Mouse (Mus musculus) c-Kit-positive CD71-positive TER-119-positive erythroid progenitor cells, embryonic 14.5 days (primary cell): ENCODE data around the gene Lrtm2.

Experiments
- DNase-seq: peaks from one replicate; pipeline ENCODE4 v3.0.0-alpha.2; 2013; ENCODE audit warnings: low spot score

Lrtm2 gene

DNA sequence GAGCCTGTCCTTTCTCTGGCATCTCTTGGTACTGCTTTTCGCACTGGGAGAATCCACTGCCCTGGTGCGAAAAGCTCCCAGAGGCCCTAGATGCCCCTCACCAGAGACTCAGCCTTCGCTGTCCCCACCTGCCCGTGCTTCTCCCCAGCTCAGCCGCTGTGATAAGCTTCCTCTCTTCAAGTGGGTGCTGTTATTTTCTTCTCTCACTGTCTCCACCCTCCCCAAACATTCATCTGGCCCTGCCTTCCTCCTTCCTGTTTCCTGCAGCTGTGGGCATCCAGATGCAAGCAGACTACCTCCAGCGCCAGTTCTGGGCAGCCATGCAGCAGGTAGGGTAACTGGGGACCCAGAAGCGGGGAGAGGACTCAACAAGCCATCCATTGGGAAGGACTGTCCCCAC, 5.6 kb upstream of the Lrtm2 start:
- DNase-seq: no peak

DNA sequence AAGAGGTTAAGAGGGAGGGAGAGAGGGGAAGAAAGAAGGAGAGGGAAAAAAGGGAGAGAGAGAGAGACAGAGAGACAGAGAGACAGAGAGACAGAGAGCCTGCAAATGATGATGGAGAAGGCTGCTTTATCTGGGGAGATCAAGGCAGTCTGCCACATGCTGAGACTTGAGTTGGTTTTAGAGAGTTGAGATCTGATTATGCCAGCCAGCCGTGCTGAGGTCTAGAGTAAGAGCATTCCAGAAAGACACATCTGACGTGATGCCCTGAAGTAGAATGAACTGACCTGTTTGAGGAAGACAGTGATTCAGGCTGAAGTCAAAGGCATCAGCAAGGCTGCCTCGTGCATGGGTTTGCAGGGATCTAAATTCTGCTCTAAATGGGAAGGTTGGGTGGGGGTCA, 3.3 kb upstream of the Lrtm2 start:
- DNase-seq: no peak

DNA sequence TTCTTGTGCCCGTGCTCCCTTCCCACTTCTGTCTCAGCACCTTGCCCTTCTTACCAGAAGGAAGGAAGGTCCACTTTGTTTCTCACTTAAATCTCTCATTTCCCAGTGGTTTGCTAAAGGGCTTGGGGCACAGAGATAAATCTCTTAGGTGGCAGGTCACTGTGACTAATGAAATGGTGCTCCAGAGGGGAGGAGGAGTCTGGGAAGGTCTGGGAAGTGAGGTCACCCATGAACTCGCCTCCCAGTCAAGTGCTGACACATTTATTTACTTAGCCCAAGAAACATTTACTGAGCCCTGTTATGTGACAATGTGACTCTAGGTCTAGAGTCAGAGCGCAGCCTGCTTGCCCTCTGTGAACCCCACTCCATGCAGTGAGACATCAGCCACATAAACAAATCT, 2.6 kb upstream of the Lrtm2 start:
- DNase-seq: no peak

DNA sequence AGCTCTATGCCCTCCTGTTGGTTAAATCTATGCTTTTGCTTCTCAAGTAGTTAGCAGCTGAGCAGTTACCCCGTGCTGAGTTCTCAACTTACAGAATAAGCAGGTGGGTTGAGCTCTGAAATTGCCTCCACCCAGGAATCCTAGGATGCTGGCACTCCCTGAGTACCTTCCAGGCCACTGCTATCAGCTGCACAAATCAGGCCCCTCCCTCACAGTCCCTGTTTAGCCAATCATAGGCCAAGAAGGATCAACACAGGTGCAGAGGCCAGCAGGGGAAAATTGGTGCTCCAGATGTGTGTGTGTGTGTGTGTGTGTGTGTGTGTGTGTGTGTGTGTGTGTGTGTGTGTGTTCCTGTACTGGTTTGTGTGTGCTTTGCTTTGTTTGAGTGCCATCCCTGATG, 1.5 kb upstream of the Lrtm2 start:
- no peak for DNase-seq

DNA sequence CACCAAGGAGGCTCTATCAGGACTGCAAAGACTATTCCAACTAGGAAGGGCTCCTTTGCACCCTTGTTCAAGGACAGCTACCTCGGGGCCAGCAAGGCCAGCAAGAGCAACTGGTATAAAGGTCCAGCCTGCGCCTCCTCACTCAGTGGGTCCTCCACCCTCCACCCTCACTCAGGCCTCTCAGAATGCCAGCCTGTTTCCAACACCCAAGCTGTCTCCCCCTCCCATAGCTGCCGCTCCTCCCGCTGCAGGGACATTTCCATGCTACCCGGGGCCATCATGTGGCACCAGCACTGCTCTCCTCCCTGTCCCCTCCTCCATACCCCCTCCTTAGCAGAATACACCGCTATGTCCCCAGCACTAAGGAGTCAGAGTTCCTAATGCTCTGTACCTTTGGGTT, 630 bp downstream of the Lrtm2 start:
- DNase-seq: no peak

DNA sequence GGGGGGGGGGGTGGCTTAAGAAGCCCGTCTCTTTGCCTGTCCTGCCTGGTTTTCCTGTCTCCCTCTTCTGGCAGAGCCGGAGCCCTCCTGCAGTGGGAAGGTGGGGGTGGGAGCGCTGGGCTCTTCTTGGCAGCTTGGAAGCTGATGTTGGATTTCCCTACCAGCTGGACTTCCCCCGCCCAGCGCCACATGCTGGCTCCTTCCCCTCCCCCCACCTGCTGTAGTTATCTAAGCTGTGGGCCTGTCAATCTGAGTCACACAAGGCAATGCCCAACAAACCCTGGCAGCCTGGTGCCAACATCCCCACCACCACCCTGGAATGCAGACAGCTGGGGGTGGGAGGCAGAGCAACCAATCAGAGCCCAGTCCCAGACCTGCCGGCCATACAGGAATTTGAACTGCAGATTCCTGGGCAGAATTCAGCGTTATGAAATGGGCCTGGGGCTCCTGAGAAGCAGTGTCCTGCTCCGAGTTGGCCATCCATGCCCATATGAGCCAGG, 1.3 kb downstream of the Lrtm2 start:
- DNase-seq: no peak

DNA sequence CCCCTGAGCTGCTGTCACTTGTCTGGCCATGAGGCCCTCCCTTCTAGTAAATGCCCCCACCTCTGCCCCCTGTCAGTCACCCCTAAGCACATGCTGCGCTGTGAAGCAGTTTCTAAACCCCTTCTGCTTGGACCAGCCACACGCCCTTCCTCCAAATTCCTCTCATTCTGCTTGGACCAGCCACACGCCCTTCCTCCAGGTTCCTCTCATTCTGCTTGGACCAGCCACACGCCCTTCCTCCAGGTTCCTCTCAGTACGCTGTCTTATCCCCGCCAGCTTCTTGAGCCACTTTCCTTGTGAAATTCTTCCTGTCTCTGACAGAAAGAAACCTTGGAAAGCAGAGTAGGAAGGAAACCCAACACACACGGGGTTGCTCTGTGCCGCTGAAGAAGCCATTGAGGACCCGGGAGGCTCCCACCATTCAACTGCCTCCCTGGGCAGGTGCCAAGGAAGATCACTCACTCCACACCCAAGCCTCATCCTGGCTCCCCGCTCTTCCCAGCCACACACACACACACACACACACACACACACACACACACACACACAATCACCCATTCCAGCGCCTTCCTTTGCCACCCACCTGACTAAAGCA, 1.9 kb downstream of the Lrtm2 start:
- no peak for DNase-seq

DNA sequence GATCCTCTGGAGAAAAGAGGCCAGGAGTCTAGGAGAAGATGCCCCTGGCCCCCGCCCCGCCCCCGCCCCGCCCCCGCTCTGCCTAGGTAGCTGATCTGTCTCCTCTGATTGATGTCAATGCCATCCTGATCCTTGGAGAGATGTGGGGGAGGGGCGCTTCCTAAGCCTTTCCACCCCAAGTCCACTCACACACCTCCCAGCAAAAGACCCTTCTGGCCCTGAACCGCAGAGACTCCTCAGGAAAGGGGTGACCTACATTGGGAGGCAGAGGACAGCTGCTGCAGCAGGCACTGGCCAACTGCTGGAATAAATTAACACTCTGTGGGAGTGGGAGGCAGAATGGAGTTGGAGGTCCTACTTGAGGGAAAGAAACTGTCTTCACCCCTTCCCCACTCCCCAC, 4.0 kb downstream of the Lrtm2 start:
- DNase-seq: no peak

DNA sequence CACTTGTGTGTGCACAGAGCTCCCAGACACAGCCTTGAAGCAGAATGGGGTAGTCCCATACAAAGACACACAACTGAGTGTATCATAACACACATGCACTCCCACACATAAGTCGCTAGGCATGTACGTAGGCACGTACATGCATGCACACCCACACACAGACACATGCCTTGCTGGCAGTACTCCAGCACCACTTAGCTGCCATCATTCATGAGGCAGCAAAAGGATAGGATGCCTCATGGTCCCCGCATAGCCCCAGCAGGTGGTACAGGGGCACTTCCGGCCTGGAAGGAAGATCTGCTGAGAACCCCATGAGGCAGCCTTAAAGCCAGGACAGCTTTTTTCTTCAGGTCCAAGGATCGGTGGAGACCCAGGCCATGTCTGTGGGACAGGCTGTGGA, 4.6 kb downstream of the Lrtm2 start:
- DNase-seq: no peak

DNA sequence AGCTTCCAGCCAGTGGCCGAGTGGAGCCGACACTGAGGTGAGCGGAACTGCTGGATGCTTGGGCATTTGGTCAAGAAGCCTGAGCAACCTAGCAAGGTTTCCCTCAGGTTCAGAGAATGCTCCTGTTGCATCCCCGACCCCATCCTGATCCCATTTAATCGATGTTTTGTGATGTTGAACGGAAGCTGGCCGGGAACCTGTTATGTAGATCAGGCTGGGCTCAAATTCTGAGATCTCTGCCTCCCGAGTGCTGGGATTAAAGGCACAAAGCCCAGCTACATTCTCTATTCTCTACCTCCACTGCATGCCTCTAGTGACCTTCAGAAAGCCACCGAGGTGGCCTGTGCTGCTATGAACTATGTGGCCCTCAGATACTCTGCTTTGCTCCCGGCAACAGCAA, 5.8 kb downstream of the Lrtm2 start:
- no peak for DNase-seq

DNA sequence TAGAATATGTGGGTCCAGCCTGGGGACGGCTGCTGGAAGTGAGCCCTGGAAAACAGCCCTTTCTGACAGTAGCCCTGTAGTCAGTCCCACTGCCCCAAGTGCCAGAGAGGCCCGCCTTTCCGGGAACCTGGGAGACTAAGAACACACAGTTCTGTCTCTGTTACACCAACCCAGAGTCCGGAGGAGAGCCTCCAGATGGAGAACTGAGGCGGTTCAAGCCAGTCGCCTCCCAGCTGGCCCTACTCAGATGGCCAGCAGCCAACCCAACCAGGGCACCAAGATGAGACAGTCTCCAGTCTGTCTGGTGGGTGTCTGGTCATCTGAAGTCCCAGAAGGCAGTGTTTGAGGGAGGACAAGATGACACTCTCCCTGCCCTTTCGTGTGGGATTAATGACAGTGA, 8.8 kb downstream of the Lrtm2 start:
- no peak for DNase-seq

DNA sequence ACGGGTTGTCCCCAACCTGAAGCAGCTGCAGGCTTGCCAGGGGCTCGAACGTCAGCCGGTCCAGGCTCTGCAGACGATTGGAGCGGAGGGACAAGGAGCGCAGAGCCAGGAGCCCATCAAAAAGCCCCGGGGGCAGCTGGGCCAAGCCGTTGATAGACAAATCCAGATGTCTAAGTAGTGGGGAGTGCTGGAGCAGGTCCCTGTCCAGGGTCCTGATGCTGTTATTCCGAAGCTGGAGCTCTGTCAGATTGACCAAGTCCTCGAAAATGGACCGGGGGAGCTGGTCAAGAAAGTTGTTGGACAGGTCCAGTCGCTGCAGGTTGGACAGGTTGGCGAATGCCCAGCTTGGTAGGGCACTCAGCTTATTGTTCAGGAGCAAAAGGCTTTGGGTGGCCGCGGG, 10.1 kb downstream of the Lrtm2 start:
- no peak for DNase-seq

DNA sequence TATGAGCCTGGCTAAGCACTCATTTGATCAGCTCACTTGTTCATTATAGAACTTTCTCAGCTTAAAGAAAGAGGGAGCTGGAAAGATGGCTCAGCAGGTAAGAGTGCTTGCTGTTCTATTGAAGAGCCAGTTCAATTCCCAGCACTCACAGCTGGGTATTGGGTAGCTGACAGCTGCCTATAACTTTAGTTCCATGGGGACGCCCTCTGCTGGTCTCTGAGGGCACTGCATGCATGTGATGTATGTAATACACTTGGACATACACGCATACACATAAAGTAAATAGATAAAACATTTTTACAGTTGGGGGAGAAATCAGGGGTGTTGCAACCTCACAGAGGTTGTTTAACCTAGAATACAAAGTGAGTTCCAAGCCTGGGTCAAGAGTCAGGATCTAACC, 11.2 kb downstream of the Lrtm2 start:
- DNase-seq: no peak

DNA sequence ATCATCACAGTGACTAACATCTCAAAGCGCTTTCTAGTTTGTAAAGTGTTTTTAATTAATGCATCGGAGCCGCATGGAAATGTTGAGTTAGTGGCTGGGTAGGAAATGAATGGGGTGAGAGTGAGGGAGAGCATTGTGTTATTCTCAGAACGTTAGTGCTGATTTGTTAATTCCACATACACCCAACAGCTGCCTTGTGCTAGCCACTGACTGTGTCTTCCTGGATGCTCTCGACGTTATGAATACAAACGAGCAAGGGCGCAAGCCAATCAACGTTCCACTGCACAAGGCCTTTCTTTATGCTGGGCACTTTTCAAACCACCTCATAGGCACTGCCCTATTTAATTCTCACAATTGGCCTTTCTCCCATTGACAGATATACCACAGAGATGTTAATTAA, 11.8 kb downstream of the Lrtm2 start:
- no peak for DNase-seq

DNA sequence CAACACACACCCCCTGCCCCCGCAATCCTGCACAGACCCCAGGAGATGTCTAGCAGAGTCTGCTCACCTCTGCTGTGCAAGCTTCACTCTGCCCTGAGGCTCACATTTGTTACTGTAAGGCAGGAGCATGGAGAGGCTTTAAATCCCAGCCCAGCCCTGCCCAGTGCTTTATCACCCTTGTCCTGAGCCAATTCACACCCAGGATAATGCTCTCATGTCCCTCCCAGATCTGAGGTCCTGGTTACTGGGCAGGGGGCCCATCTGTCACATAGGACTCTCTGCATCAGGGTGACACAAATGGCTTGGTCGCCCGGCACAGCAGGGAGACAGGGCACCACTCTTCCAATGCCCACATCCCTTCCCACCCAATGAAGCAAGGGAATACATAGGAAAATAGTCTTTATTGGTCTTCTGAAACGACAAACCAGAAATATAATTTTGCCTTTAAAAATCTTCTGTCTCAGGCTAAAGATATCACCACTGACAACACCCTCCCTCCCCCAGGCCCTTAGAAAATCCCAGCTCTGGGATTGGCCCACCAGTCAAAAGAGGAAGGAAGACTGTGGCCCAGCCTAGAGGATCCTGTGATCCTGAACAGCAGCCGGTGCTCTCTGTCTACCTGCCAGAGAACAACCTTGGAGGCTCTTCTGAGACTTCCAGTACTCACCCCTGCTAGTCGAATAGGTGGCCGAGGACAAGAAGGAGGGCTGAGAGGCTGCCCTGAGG, 15.7 kb downstream of the Lrtm2 start:
- no peak for DNase-seq

DNA sequence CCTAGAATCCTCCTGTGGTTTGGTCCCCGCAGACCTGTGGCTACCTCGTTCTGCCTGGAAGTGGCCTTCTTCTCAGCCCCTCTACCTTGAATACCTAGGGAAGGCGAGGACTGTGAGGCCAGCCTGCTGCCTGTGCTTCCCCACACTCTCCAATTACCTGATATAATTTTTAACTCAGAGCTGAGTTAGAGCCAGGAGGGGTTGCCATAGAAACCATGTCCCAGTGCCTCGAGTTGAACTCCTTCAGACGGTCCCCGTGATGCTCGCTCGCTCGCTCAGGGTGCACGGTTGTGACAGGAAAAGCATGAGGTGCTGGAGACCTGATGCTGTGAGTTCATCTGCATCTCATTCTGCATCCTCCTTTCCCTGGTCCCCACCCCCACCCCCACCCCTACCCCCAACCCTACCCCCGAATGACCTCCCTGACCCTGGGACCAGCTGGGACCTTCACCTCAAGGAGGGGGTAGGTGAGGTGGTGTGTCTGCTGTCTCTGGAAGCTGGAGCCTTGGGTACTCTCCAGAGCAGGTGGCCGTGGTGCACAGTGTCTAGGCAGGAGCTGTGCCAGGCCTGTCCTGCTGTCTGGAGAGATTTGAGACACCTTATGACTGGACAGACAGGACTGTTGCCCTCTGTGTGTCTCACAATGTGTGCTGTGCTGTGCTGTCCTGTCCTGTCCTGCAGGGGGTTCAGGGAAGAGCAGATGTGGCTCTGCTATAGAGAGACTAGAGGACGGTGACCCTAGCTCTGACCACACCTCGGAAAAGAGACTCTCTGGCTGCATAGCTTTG, 16.8 kb downstream of the Lrtm2 start:
- DNase-seq: no peak

DNA sequence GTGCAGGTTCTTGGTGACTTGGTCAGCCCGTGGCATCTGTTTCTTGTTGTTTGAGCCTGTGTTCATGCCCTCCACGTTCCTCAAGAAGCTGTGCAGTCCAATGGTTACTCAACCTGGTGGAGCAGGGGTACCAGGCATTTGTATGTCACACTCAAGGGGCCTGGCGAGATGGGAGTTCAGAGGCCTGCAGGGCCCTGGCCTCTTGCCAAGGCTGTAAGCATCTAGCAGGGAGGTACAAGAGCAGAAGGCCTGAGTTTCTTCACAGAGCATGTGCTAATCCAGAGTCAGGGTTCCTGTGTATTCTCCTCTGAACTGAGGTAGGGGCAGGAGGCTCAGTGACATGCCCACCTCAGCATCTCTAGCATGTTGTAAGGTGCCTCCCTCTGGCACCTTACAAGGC, 17.5 kb downstream of the Lrtm2 start:
- no peak for DNase-seq

DNA sequence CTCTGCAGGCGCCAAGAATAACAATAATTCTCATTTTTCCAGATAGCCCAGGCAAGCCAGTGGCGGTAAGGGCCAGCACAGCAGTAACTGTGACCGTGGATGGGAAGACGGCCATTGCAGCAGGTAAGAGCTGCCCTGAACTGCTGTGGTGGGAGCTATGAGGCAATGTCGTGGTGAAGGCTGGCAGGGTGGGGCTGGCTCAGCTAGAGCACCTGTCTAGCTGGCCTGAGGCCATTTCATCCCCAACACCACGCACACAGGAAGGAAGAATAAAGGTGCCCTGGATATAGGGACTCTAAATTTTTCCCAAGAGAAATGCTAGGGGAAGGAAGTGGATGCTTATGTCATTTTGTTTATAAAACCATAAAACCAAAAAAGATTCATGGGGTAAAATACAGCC, 18.2 kb downstream of the Lrtm2 start:
- DNase-seq: no peak

DNA sequence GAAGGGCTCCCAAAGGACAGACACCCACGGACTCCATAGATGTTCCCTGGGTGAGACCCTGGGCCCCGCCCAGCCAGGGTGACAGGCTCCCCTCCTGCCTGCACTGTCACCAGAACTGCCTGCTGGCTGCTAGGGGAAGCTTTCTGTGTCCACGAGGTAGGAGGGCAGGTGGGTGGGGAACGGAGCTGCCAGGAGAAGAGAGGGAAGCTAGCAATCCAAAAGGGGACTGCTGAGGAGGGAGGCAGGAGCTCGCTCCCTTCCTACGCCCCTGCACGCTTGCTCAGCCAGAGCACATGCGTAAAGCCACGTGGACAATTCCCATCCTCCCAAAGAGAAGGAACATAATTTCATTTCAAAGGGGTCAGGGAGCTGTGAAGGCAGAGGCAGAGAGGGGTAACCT, 20.4 kb downstream of the Lrtm2 start:
- DNase-seq: no peak

DNA sequence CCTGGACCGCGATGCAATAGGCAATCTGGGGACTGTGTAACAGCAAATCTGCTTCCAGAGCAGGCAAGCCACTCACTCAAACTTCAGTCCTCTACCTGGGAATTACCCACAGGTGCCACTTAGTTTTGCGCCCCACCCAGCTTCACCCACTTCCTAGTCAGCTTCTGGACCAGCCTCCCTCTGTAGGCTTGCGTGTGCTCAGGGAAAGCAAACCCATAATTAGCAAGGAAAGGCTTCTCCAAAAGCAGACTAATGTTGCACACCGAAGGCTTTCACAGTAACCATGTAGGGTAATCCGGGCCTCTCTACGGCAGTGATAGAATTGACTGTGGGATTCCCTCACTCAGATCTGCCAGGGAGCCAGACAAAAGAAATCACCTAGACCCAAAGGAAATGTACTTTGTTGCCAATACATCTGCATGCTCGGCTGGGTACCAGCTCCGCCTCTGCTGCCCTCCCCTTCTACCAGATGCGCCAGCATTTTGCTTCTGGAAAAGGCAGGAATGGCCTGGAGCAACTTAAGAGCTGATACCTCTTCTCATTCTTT, 22.6 kb downstream of the Lrtm2 start:
- DNase-seq: no peak

DNA sequence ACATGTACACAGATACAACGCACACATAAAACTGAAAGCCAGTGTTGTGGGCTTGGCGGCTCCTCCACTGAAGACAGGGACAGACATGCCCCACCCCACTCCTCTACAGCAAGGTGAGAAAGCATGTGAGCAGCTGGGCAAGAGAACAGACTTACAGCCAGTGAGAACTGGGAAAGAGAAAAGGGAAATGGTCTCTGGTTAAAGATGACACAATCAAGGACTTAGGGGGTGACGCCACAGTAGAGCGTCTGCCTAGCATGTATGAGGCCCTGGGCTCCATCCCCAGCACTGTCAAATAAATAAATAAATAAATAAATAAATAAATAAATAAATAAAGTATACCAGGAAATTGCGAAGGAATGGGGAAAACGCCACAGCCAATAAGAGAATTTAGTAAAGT, 27.2 kb downstream of the Lrtm2 start:
- no peak for DNase-seq

DNA sequence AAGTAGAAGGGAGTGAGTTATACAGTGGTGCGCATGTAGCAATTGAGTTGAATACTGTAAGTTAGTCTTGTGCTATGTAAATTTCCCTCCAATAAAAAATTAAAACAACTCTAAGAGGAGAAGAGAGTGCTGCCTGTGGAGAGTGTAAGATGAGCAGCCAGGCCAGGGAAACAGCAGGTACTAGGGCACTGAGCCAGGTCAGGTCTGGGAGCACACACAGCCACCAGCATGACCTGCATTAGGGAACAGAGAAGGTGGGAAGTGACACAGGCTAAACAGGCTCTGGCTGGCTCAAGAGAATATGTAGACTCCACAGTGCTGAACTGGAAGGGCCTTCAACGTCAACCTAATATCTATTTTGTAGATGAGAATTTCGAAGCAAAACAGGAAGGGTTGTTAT, 29.3 kb downstream of the Lrtm2 start:
- DNase-seq: no peak

DNA sequence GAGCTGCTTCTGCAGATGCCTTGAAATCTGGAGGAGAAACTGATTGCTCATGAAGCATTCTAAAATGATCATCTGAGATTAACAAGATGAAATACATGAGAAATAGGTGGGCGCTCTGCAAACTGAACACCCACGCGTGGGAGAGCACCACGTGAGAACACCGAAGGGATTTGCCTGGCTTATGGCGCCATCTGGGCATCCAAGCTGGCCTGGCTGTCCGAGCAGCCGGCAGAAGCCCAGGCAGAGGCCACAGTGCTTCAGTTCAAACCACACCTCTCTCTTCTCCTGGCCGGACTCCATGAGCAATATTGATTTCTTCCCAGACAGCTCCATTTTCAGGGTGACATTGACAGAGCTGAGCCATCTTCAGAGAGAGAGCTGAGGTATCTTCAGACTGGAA, 49.8 kb downstream of the Lrtm2 start:
- DNase-seq: no peak
